Mouse (Mus musculus) lung, embryonic 14.5 days (tissue): ENCODE measurements around the gene Ndufa9. TPM values are rescaled to one million over a fixed set of nuclear protein-coding genes. Genes with fewer than 3 reads are reported as not detected.

Source experiments
- ATAC-seq: fragments of 200-750 bp; cut with Nextera tagmentation; 2 replicates; pipeline ENCODE4 v1.8.0; 2017; ENCODE audit warnings: mild to moderate bottlenecking, moderate TSS enrichment, moderate library complexity; ENCODE audit not compliant: insufficient read depth
- DNase-seq: peaks from one replicate; pipeline ENCODE4 v3.0.0-alpha.2; 2015
- H3K27ac ChIP-seq: fragments of 300-500 bp; sonication (generic); 2 replicates; pipeline ENCODE4 v1.5.1; 2014; ENCODE audit warnings: low read depth, mild to moderate bottlenecking, moderate library complexity
- H3K27me3 ChIP-seq: fragments of 300-500 bp; sonication (generic); 2 replicates; pipeline ENCODE4 v1.6.1; 2014; ENCODE audit warnings: low read length, control low read depth; ENCODE audit not compliant: insufficient read depth
- H3K36me3 ChIP-seq: fragments of 300-500 bp; sonication (generic); 2 replicates; pipeline ENCODE4 v1.6.1; 2014; ENCODE audit warnings: control low read depth; ENCODE audit not compliant: insufficient read depth
- H3K4me1 ChIP-seq: fragments of 300-500 bp; sonication (generic); 2 replicates; pipeline ENCODE4 v1.6.1; 2014; ENCODE audit warnings: antibody characterized with exemption, control low read depth; ENCODE audit not compliant: insufficient read depth
- H3K4me2 ChIP-seq: fragments of 300-500 bp; sonication (generic); 2 replicates; pipeline ENCODE4 v1.6.1; 2014; ENCODE audit warnings: mild to moderate bottlenecking
- H3K4me3 ChIP-seq: fragments of 300-500 bp; sonication (generic); 2 replicates; pipeline ENCODE4 v1.5.1; 2014; ENCODE audit warnings: low read depth, low read length
- H3K9ac ChIP-seq: fragments of 300-500 bp; sonication (generic); 2 replicates; pipeline ENCODE4 v1.6.1; 2014
- H3K9me3 ChIP-seq: fragments of 300-500 bp; sonication (generic); 2 replicates; pipeline ENCODE4 v1.6.1; 2016; ENCODE audit warnings: low read depth, low read length, control low read depth
- CTCF ChIP-seq: IDR thresholded peaks from 2 replicates; pipeline ENCODE4 v1.5.1; 2016; ENCODE audit warnings: antibody characterized with exemption, low read depth
- WGBS: fragments of 180-500 bp; shearing (Covaris S2); extraction: QIAGEN DNeasy Blood & Tissue Kit; methylation state at CpG from one replicate; pipeline ENCODE4 v1.1.7; 2014; 5-methylcytosine and 5-hydroxymethylcytosine counted together
- polyA plus RNA-seq: library from polyadenylated mRNA; unstranded; fragments of >200 nt; fragmentation: Nextera tagmentation; extraction: Ambion mirVana; gene quantifications from 2 replicates; pipeline ENCODE4 v1.2.1, GENCODE M21; 2014

Gene Ndufa9
- polyA plus RNA-seq, 1 experiment from 2014 or later, result 182 TPM

- Histone ChIP-seq H3K36me3 (no peaks in the 10 kb centered on the region), H3K4me3 (no peak overlapping the region), H3K4me2 (no peak overlapping the region), H3K27ac (no peak overlapping the region), H3K9me3 (no peaks in the 10 kb centered on the region), H3K4me1 (no peaks in the 10 kb centered on the region), H3K9ac (no peak overlapping the region), H3K27me3 (no peaks in the 10 kb centered on the region)
- no peak for TF ChIP-seq CTCF
- 68% methylated on average over 4 of the region's 4 CpGs for WGBS
- ATAC-seq (no peak), DNase-seq (no peak)
Observed at GRCm38 (mm10) chr6:126811481-126811880, 37.5 kb downstream of the Ndufa9 start.

DNA sequence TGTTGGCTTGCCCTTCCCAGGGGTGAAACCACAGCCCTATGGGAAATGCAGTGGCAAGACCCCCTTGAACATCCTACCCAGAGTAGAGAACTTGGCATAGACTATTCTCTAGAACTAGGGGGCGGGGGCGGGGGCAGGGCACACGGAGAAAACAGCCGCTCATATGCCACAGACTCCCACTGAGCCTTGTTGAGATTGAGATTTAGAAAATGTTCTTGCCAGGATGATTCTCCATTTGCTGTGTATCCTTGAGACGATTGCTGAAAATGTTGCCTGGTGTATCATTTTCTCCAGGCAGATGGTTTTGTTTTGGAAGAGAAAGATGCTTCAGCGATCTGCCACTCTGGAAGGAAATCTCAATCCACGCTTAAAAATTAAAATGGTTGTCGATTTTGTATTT lies 40.4 kb downstream of the Ndufa9 start:
- TF ChIP-seq CTCF, result no peak
- 82% methylated on average over 8 of the region's 8 CpGs for WGBS
- Histone ChIP-seq H3K27ac (no peak overlapping the region), H3K4me3 (0 out of 2 replicates have a peak overlapping the region, but pooled peaks have one; percentile 8), H3K4me2 (peak overlapping the region; percentile 37; the same call in 1 of the 2 replicates), H3K36me3 (no peaks in the 10 kb centered on the region), H3K9me3 (no peaks in the 10 kb centered on the region), H3K9ac (no peak overlapping the region), H3K4me1 (no peaks in the 10 kb centered on the region), H3K27me3 (no peaks in the 10 kb centered on the region)
- ATAC-seq (no peak), DNase-seq (no peak)

- Histone ChIP-seq H3K27ac (peak overlapping the region; percentile 56; the same call in 1 of the 2 replicates), H3K4me2 (peak overlapping the region; percentile 37; the same call in 1 of the 2 replicates), H3K9ac (no peak overlapping the region), H3K4me1 (no peaks in the 10 kb centered on the region), H3K27me3 (no peaks in the 10 kb centered on the region), H3K9me3 (no peaks in the 10 kb centered on the region), H3K4me3 (0 out of 2 replicates have a peak overlapping the region, but pooled peaks have one; percentile 8), H3K36me3 (no peaks in the 10 kb centered on the region)
- ATAC-seq (peak; percentile 56; the same call in 1 of the 2 replicates), DNase-seq (peak; percentile 54)
- TF ChIP-seq CTCF, result no peak
- 69% methylated on average over 4 of the region's 4 CpGs for WGBS
Observed at GRCm38 (mm10) chr6:126808134-126808533, 40.8 kb downstream of the Ndufa9 start.

- peak; percentile 50 for TF ChIP-seq CTCF
- Histone ChIP-seq H3K27ac (no peak overlapping the region), H3K36me3 (no peaks in the 10 kb centered on the region), H3K9ac (no peak overlapping the region), H3K9me3 (no peaks in the 10 kb centered on the region), H3K4me1 (no peaks in the 10 kb centered on the region), H3K4me3 (no peak overlapping the region), H3K4me2 (no peak overlapping the region), H3K27me3 (no peaks in the 10 kb centered on the region)
- DNase-seq, result no peak
- 76% methylated on average over 3 of the region's 3 CpGs for WGBS
- no peak for ATAC-seq
Observed at GRCm38 (mm10) chr6:126806783-126807182, 42.2 kb downstream of the Ndufa9 start.

GRCm38 (mm10) chr6:126802946-126803345 lies 46.0 kb downstream of the Ndufa9 start:
- Histone ChIP-seq H3K4me3 (no peak overlapping the region), H3K27me3 (no peaks in the 10 kb centered on the region), H3K36me3 (no peaks in the 10 kb centered on the region), H3K9me3 (no peaks in the 10 kb centered on the region), H3K4me2 (no peak overlapping the region), H3K4me1 (no peaks in the 10 kb centered on the region), H3K27ac (no peak overlapping the region), H3K9ac (no peak overlapping the region)
- 28% methylated on average over 11 of the region's 11 CpGs for WGBS
- ATAC-seq, result no peak
- no peak for DNase-seq
- TF ChIP-seq CTCF, result no peak

DNA sequence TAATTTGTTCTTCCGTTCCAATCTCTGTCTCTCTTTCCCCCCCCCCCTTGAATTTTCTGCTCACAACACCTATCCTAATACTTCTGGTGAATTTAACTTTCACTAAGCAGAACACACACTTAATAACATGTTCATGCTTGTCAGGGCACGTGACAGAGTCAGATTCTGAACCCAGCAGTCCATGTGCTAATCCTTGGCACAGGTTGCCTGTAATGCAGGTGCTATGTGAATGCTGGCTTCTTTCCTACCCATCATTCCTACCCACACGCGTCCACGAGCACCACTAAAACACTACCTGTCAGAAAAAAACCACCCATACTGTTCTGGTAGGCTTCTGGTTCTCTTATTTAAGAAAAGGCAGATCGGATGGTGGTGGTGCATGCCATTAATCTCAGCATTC lies 54.2 kb downstream of the Ndufa9 start:
- WGBS, result 75% methylated on average over 6 of the region's 6 CpGs
- no peak for DNase-seq

DNA sequence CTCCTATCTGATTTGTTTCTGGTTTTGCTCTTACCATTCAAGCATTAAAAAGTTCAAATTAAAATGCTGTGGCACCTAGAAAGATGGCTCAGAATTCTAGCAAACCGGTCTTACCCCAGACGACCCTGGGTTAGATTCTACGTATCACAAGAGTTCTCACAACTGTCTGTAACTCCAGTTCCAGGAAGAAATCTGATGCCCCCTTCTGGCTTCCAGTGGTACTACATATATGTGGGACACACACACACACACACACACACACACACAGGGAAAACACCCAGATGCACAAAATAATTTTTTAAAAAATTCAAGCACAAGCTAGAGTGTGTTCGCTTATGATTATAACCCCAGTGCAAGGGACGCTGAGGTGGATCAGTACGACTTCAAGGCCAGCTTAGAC lies 55.2 kb downstream of the Ndufa9 start:
- Histone ChIP-seq H3K36me3 (no peaks in the 10 kb centered on the region), H3K27me3 (no peaks in the 10 kb centered on the region), H3K9ac (no peak overlapping the region), H3K9me3 (no peaks in the 10 kb centered on the region), H3K4me2 (no peak overlapping the region), H3K27ac (no peak overlapping the region), H3K4me3 (no peak overlapping the region), H3K4me1 (no peaks in the 10 kb centered on the region)
- TF ChIP-seq CTCF, result peak; percentile 28; the same call in 1 of the 2 replicates
- 92% methylated on average over 6 of the region's 6 CpGs for WGBS
- DNase-seq (no peak), ATAC-seq (no peak)

More for the DNA sequence above, 54.2 kb downstream of the Ndufa9 start:
- no peak overlapping the region for H3K4me2 ChIP-seq
- no peaks in the 10 kb centered on the region for H3K36me3 ChIP-seq
- no peaks in the 10 kb centered on the region for H3K4me1 ChIP-seq
- TF ChIP-seq CTCF, result no peak
- H3K4me3 ChIP-seq, result no peak overlapping the region
- H3K27me3 ChIP-seq, result no peaks in the 10 kb centered on the region
- H3K9me3 ChIP-seq, result no peaks in the 10 kb centered on the region
- no peak for ATAC-seq
- H3K27ac ChIP-seq, result no peak overlapping the region
- no peak overlapping the region for H3K9ac ChIP-seq

DNA sequence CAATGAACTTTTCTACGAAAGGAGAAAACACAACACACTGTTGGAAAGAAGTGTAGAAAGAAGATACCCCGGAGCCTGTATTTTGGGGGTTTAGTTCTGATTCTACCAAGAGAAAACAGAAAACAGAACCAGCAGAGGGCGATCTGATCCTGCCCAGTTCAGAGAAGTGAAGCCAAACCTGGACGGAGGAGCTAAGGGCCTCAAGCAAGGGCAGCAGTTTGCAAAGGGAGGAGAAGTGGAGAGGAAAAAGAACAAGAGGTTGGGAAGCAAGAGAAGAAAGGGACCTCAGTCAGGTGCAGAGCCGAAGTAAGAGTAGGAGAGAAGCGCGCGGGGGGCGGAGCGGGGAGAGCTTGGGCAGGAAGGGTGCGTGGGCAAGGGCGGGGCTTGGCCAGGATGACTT lies 57.0 kb downstream of the Ndufa9 start:
- H3K4me1 ChIP-seq, result no peaks in the 10 kb centered on the region
- H3K9ac ChIP-seq, result no peak overlapping the region
- TF ChIP-seq CTCF, result peak; percentile 59
- H3K27ac ChIP-seq, result no peak overlapping the region
- 26% methylated on average over 12 of the region's 12 CpGs for WGBS
- H3K9me3 ChIP-seq, result no peaks in the 10 kb centered on the region
- DNase-seq, result peak; percentile 74
- no peak for ATAC-seq
- no peaks in the 10 kb centered on the region for H3K36me3 ChIP-seq
- no peaks in the 10 kb centered on the region for H3K27me3 ChIP-seq
- peak overlapping the region; percentile 53 for H3K4me2 ChIP-seq
- peak overlapping the region; percentile 14; the same call in 1 of the 2 replicates for H3K4me3 ChIP-seq
